Mouse (Mus musculus) lung, postnatal 0 days (tissue): ENCODE results near the gene Gm15293. TPM values are rescaled to one million over a fixed set of nuclear protein-coding genes. Genes with fewer than 3 reads are reported as not detected.
"Not testable (repeated sequence)": the region's sequence is repeated elsewhere in the genome, so short reads cannot be mapped to it uniquely, and the experiment has no call there.

Source experiments
- ATAC-seq: fragments of 200-750 bp; cut with Nextera tagmentation; 2 replicates; pipeline ENCODE4 v1.8.0; 2017; ENCODE audit warnings: moderate library complexity
- DNase-seq: peaks from one replicate; pipeline ENCODE4 v3.0.0-alpha.2; 2016; ENCODE audit warnings: low spot score
- H3K27ac ChIP-seq: fragments of 300-500 bp; sonication (generic); 2 replicates; pipeline ENCODE4 v1.5.1; 2014; ENCODE audit warnings: antibody characterized with exemption, mild to moderate bottlenecking, low read length, mixed read lengths
- H3K27me3 ChIP-seq: fragments of 300-500 bp; sonication (generic); replicated peaks from 2 replicates; pipeline ENCODE4 v1.6.1; 2014; ENCODE audit warnings: low read length, mixed read lengths; ENCODE audit not compliant: insufficient read depth
- H3K36me3 ChIP-seq: fragments of 300-500 bp; sonication (generic); 2 replicates; pipeline ENCODE4 v1.6.1; 2014; ENCODE audit warnings: low read length, mixed read lengths; ENCODE audit not compliant: insufficient read depth
- H3K4me1 ChIP-seq: fragments of 300-500 bp; sonication (generic); 2 replicates; pipeline ENCODE4 v1.6.1; 2014; ENCODE audit warnings: antibody characterized with exemption, low read depth, low read length, mixed read lengths; ENCODE audit not compliant: insufficient read depth
- H3K4me2 ChIP-seq: fragments of 300-500 bp; sonication (generic); replicated peaks from 2 replicates; pipeline ENCODE4 v1.6.1; 2014; ENCODE audit warnings: low read depth, mild to moderate bottlenecking, low read length, moderate library complexity, mixed read lengths
- H3K4me3 ChIP-seq: fragments of 300-500 bp; sonication (generic); 2 replicates; pipeline ENCODE4 v1.5.1; 2014; ENCODE audit warnings: low read depth, low read length
- H3K9ac ChIP-seq: fragments of 300-500 bp; sonication (generic); replicated peaks from 2 replicates; pipeline ENCODE4 v1.6.1; 2014; ENCODE audit warnings: low read depth, mild to moderate bottlenecking
- H3K9me3 ChIP-seq: fragments of 300-500 bp; sonication (generic); 2 replicates; pipeline ENCODE4 v1.6.1; 2016; ENCODE audit warnings: low read length, mixed read lengths
- WGBS: fragments of 180-500 bp; shearing (Covaris S2); extraction: QIAGEN DNeasy Blood & Tissue Kit; methylation state at CpG from one replicate; pipeline ENCODE4 v1.1.7; 2014; 5-methylcytosine and 5-hydroxymethylcytosine counted together
- polyA plus RNA-seq: library from polyadenylated mRNA; unstranded; fragments of >200 nt; fragmentation: Nextera tagmentation; extraction: Ambion mirVana; gene quantifications from 2 replicates; pipeline ENCODE4 v1.2.1, GENCODE M21; 2015

Gm15293 gene
- not detected in 2 replicates for polyA plus RNA-seq

DNA sequence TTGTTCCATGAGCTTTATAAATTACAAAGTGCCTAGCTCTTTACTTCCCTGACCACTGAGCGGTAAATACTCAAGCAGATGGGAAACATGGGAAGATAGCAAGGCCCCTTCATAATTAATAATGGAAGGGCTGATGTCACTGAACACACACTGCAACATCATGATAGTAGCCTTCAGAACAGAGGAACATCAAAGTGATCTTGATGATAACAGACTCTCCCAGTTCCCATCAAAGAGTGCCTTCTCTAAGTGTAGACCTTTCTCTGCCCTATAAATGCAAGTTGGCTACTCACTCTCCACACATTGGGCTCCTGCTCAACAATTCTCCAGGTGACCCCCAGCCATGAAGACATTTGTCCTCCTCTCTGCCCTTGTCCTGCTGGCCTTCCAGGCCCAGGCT, at the start of gene Gm15293:
TSS of gene Gm15293 (plus strand) at position 301 of the 400 bp plus-strand sequence.
- H3K27ac ChIP-seq, ATAC-seq, H3K4me1 ChIP-seq, H3K9me3 ChIP-seq, H3K36me3 ChIP-seq, H3K9ac ChIP-seq, H3K27me3 ChIP-seq, H3K4me3 ChIP-seq, H3K4me2 ChIP-seq, DNase-seq: not testable (repeated sequence)
- no CpG with 5 or more reads among the region's 1 CpGs for WGBS

- not testable (repeated sequence) for H3K27ac ChIP-seq, H3K9ac ChIP-seq, H3K4me2 ChIP-seq, H3K4me1 ChIP-seq, H3K36me3 ChIP-seq, H3K27me3 ChIP-seq, H3K9me3 ChIP-seq, H3K4me3 ChIP-seq, DNase-seq, ATAC-seq
- WGBS = no CpG with 5 or more reads among the region's 1 CpGs
Observed at GRCm38 (mm10) chr8:21161977-21162376, 39.4 kb upstream of the Gm15293 start, which contains the start of gene Defa22. Defa22 (plus strand) TSS chr8:21162277.

DNA sequence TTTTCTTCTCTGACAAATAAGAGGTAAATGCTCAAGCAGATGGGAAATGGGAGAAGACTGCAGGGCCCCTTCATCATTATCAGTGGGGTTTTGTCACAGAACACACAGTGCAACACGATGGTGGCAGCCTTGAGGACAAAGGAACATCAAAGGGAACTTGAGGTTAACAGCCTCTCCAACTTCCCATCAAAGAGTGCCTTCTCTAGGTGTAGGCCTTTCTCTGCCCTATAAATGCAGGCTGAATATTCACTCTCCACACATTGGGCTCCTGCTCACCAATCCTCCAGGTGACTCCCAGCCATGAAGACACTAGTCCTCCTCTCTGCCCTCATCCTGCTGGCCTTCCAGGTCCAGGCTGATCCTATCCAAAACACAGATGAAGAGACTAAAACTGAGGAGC, 10.0 kb upstream of the Gm15293 start, which contains the start of gene Defa31:
TSS of gene Defa31 (plus strand) at position 301 of the 400 bp plus-strand sequence.
- H3K9me3 ChIP-seq, H3K27me3 ChIP-seq, DNase-seq, H3K36me3 ChIP-seq, H3K9ac ChIP-seq, H3K4me2 ChIP-seq, H3K4me1 ChIP-seq, H3K4me3 ChIP-seq, H3K27ac ChIP-seq, ATAC-seq: not testable (repeated sequence)
- no CpG with 5 or more reads among the region's 1 CpGs for WGBS

Other genes with a start within 250 kb of the Gm15293 start
- gene Defa21, start 176.0 kb upstream of the Gm15293 start, polyA plus RNA-seq = not detected in 2 replicates
- not detected in 2 replicates for gene Defa23, start 146.5 kb upstream of the Gm15293 start, polyA plus RNA-seq
- not detected in 2 replicates for gene Defa35, start 136.5 kb upstream of the Gm15293 start, polyA plus RNA-seq
- not detected in 2 replicates for gene Defa25, start 117.1 kb upstream of the Gm15293 start, polyA plus RNA-seq
- gene Gm14851, start 105.5 kb upstream of the Gm15293 start, polyA plus RNA-seq = not detected in 2 replicates
- gene Defa30, start 66.9 kb upstream of the Gm15293 start, polyA plus RNA-seq = not detected in 2 replicates
- not detected in 2 replicates for gene Defa22, start 39.3 kb upstream of the Gm15293 start, polyA plus RNA-seq
- not detected in 2 replicates for gene Defa31, start 9.9 kb upstream of the Gm15293 start, polyA plus RNA-seq
- not detected in 2 replicates for gene Gm15292, start 48.2 kb downstream of the Gm15293 start, polyA plus RNA-seq
- gene Defa27, start 114.0 kb downstream of the Gm15293 start, polyA plus RNA-seq = not detected in 2 replicates
- gene Defa29, start 125.5 kb downstream of the Gm15293 start, polyA plus RNA-seq = not detected in 2 replicates
- not detected in 2 replicates for gene Defa2, start 177.0 kb downstream of the Gm15293 start, polyA plus RNA-seq
- gene Defa33, start 190.2 kb downstream of the Gm15293 start, polyA plus RNA-seq = not detected in 2 replicates
- not detected in 2 replicates for gene Defa36, start 225.8 kb downstream of the Gm15293 start, polyA plus RNA-seq